Mouse (Mus musculus): ENCODE data around the gene 2410015M20Rik. TPM values are rescaled to one million over a fixed set of nuclear protein-coding genes. Genes with fewer than 3 reads are reported as not detected.

The 2410015M20Rik gene
- total and polyA plus RNA-seq, 3 experiments, result 274 to 334 TPM; not detected in 1

GRCm38 (mm10) chr17:56587773-56588172 lies 21.8 kb downstream of the 2410015M20Rik start:
- Histone ChIP-seq H3K27me3 (ENCODE audit: control insufficient read depth in 1 of 2, insufficient read depth in 2 of 2, low read length in 2 of 2) (no peaks in the 10 kb centered on the region), H3K36me3 (ENCODE audit: control insufficient read depth in 1 of 2, insufficient read depth in 2 of 2, low read length in 2 of 2) (peaks cover 17 to 20% of the 10 kb centered on the region in 2 experiments), H3K79me2 (ENCODE audit: control insufficient read depth, insufficient read depth, low read length, poor library complexity) (peaks cover 75% of the 10 kb centered on the region), H3K4me1 (ENCODE audit: control insufficient read depth in 1 of 2, insufficient read depth in 2 of 2, low read length in 2 of 2) (peaks cover 10 to 18% of the 10 kb centered on the region in 2 experiments; a peak in 2 of 4 replicates), H3K4me3 (ENCODE audit: control insufficient read depth in 1 of 2, insufficient read depth in 1 of 2, low read depth in 2 of 2, low read length in 2 of 2) (no peak overlapping the region), H3K27ac (ENCODE audit: control insufficient read depth, low read depth, low read length) (no peak overlapping the region), H3K9ac (ENCODE audit: control insufficient read depth, low read depth, low read length, poor library complexity, severe bottlenecking) (no peak overlapping the region), H3K9me3 (replicated peaks; ENCODE audit: insufficient read depth, low read length) (no peaks in the 10 kb centered on the region)
- TF ChIP-seq ZMIZ1 (IDR thresholded peaks at IDR 0.05; ENCODE audit: low read depth, low read length) (no peak), CHD2 (IDR thresholded peaks at IDR 0.05; ENCODE audit: low read length) (no peak), BHLHE40 (IDR thresholded peaks at IDR 0.05; ENCODE audit: borderline replicate concordance, low read depth, low read length) (no peak), MXI1 (IDR thresholded peaks at IDR 0.05; ENCODE audit: low read depth, low read length) (no peak), NRF1 (IDR thresholded peaks at IDR 0.05; ENCODE audit: insufficient read depth, low read depth, low read length, poor library complexity, severe bottlenecking) (no peak), ZKSCAN1 (IDR thresholded peaks at IDR 0.05; ENCODE audit: low read depth, low read length) (no peak), MAFK (IDR thresholded peaks at IDR 0.05; ENCODE audit: borderline replicate concordance, low read depth, low read length) (no peak), ZNF384 (IDR thresholded peaks at IDR 0.05; ENCODE audit: low read depth, low read length) (no peak), SMC3 (IDR thresholded peaks at IDR 0.05; ENCODE audit: low read depth, low read length) (no peak), SIN3A (IDR thresholded peaks at IDR 0.05; ENCODE audit: low read length) (no peak), POLR2AphosphoS5 (IDR thresholded peaks at IDR 0.05; ENCODE audit: borderline replicate concordance, low read depth, low read length) (no peak), KAT2A (conservative IDR thresholded peaks at IDR 0.05; ENCODE audit: low read depth, low read length) (no peak), UBTF (IDR thresholded peaks at IDR 0.05; ENCODE audit: borderline replicate concordance, insufficient read depth, low read depth, low read length) (no peak), TAL1 (IDR thresholded peaks at IDR 0.05; ENCODE audit: low read length) (no peak), CHD1 (IDR thresholded peaks at IDR 0.05; ENCODE audit: low read depth, low read length) (no peak), MYB (IDR thresholded peaks at IDR 0.05; ENCODE audit: low read depth, low read length) (no peak), GABPA (IDR thresholded peaks at IDR 0.05; ENCODE audit: low read depth, low read length) (no peak)
- no peak for DNase-seq (ENCODE audit: low read depth, low spot score)

- Histone ChIP-seq H3K9me3 (replicated peaks; ENCODE audit: insufficient read depth, low read length) (no peaks in the 10 kb centered on the region), H3K9ac (ENCODE audit: control insufficient read depth, low read depth, low read length, poor library complexity, severe bottlenecking) (peak overlapping the region; percentile 95), H3K27me3 (ENCODE audit: control insufficient read depth in 1 of 2, insufficient read depth in 2 of 2, low read length in 2 of 2) (no peaks in the 10 kb centered on the region), H3K27ac (ENCODE audit: control insufficient read depth, low read depth, low read length) (peak overlapping the region; percentile 90), H3K79me2 (ENCODE audit: control insufficient read depth, insufficient read depth, low read length, poor library complexity) (peaks cover 84% of the 10 kb centered on the region), H3K4me3 (ENCODE audit: control insufficient read depth in 1 of 2, insufficient read depth in 1 of 2, low read depth in 2 of 2, low read length in 2 of 2) (peak overlapping the region; percentile 91 to 95), H3K36me3 (ENCODE audit: control insufficient read depth in 1 of 2, insufficient read depth in 2 of 2, low read length in 2 of 2) (peaks cover 27 to 28% of the 10 kb centered on the region in 2 experiments), H3K4me1 (ENCODE audit: control insufficient read depth in 1 of 2, insufficient read depth in 2 of 2, low read length in 2 of 2) (peaks cover 12 to 31% of the 10 kb centered on the region in 2 experiments; a peak in 3 of 4 replicates)
- DNase-seq (ENCODE audit: low read depth, low spot score), result peak; percentile 73
- TF ChIP-seq TBP (IDR thresholded peaks at IDR 0.05; ENCODE audit: low read depth, low read length) (0 out of 2 replicates have a peak, but pooled peaks have one; percentile 0), SIN3A (IDR thresholded peaks at IDR 0.05; ENCODE audit: low read length) (peak; percentile 51), RAD21 (IDR thresholded peaks at IDR 0.05; ENCODE audit: low read depth, low read length) (no peak), POLR2AphosphoS5 (IDR thresholded peaks at IDR 0.05; ENCODE audit: borderline replicate concordance, low read depth, low read length) (no peak), NRF1 (IDR thresholded peaks at IDR 0.05; ENCODE audit: insufficient read depth, low read depth, low read length, poor library complexity, severe bottlenecking) (no peak)
Observed at GRCm38 (mm10) chr17:56585171-56585821, 24.3 kb downstream of the 2410015M20Rik start.

Data from MEL (cell line).